Mouse (Mus musculus) layer of hippocampus, adult 8-10 months (tissue): ENCODE measurements at regions not wholly inside any gene's neighbourhood (a gene's known extent, or its start where the extent isn't known, plus 50 kb on each side); places are given as distances from the start of the nearest gene placed in this dataset.

Experiments used
- DNase-seq, 2 experiments: peaks; one replicate each; pipeline ENCODE4 v3.0.0; 2022; ENCODE audit warnings: low spot score in 2 of 2

- DNase-seq = peak in 1 of 2 experiments; percentile 19
Observed at GRCm38 (mm10) chr4:106262751-106263725, 53.0 kb upstream of the Usp24 start.
